Mouse (Mus musculus): ENCODE data around the gene Rabep1.

The Rabep1 gene

GRCm38 (mm10) chr11:70973947-70974346 is 129.4 kb downstream of the Rabep1 start:
- DNase-seq (ENCODE audit: low spot score in 2 of 2), result no peak

GRCm38 (mm10) chr11:70975193-70975592 is 130.6 kb downstream of the Rabep1 start:
- DNase-seq (ENCODE audit: low spot score in 2 of 2), result no peak

GRCm38 (mm10) chr11:70977293-70977692 is 132.7 kb downstream of the Rabep1 start:
- no peak for DNase-seq (ENCODE audit: low spot score in 2 of 2)

- no peak for DNase-seq (ENCODE audit: low spot score in 2 of 2)
Measured at GRCm38 (mm10) chr11:70980232-70980631, 135.7 kb downstream of the Rabep1 start.

GRCm38 (mm10) chr11:70980751-70981510 is 136.4 kb downstream of the Rabep1 start:
- DNase-seq (ENCODE audit: low spot score in 2 of 2), result no peak

- DNase-seq (ENCODE audit: low spot score in 2 of 2), result no peak
Measured at GRCm38 (mm10) chr11:70982030-70982429, 137.5 kb downstream of the Rabep1 start.

GRCm38 (mm10) chr11:70982557-70983228 is 138.1 kb downstream of the Rabep1 start, which contains the start of gene C1qbp:
TSS of gene C1qbp (minus strand) at chr11:70983026.
- peak; percentile 84 to 91 for DNase-seq (ENCODE audit: low spot score in 2 of 2)

Measured in heart, adult 9 months (tissue).